Mouse (Mus musculus): ENCODE data around the gene Suclg1. TPM values are rescaled to one million over a fixed set of nuclear protein-coding genes. Genes with fewer than 3 reads are reported as not detected.

The Suclg1 gene
- total RNA-seq, 2 experiments from 2014 or later, result 540 to 568 TPM

DNA sequence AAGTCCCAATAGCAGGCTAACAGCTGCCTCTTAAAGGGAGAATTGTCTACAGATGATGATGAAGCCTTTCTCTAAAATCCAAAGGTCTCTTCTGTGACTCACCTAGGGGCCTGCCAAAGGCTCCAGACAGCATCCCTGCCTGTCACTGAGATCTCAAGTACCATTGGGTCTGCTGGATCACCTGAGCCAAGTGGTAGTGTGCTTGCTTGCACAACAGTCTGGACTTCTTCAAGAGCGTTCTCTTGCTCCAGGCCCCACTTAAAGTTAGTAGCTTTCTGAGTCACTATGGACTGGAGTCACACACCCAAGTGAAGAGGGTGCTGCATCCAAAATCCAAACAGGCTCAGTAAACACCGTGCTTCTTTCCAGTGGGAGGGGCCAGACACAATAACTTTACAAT, 1.4 kb upstream of the Suclg1 start:
- intact Hi-C loops (cut with DNase I), result loop anchor here (10.0 kb wide), 1 partner anchor 1972 kb away; the partner anchor contains the start of gene Krcc1
- DNase-seq, result no peak

DNA sequence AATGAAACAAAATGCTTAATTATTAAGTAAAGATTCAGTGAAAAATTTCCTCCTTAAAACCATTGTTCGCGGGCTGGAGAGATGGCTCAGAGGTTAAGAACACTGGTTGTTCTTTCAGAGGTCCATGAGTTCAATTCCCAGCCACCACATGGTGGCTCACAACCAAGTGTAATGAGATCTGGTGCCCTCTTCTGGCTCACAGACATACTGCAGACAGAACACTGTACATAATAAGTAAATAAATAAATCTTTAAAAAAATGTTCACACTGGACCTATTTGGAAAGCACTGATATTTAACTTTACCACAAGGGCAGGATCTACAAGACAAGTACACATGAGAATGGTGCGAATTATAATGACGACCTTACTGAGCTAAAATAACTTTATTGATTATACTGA, 730 bp upstream of the Suclg1 start:
- intact Hi-C loops (cut with DNase I), result loop anchor here (10.0 kb wide), 1 partner anchor 1973 kb away; the partner anchor contains the start of gene Krcc1
- no peak for DNase-seq

DNA sequence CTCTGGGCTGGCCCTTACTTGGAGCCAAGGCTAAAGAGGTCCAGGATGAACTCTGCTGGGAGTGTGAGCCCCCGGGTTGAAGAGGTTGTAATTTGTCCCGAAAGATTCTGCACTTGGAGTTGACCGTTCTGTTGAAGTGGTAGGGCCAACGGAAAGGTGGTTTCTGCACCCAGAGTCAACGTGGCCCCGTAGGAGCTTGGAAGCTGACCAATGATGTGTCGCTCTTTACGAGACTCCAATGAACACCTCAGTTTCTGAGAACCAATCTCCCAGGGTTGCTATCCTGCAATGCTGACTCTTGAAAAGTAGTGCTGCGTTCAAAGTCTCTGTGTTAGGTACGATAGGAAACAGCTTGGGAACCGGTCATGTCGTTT, 854 bp downstream of the Suclg1 start:
- intact Hi-C loops (cut with DNase I), result loop anchor here (10.0 kb wide), 1 partner anchor 1974 kb away; the partner anchor contains the start of gene Krcc1
- DNase-seq, result peak in 1 of 2 experiments; percentile 26

DNA sequence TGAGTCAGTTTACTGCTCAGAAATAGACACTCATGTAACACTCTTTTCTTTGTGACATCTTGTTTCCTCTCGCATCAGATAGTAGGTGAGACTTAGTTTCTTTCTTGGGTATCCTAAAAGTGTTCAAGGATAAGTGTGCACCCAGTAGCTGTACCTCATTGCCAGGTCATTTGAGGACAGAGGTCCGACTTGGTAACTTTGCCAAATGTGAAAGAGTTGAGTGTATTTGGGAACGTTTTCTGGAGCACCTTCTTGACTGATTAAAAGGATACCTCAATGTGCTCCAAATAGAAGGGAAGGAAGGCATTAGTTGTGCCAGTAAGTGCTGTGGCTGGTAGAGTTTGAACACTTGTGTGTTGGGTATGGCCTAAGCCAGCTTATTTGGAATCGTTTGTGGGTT, 1.7 kb downstream of the Suclg1 start:
- intact Hi-C loops (cut with DNase I), result loop anchor here (10.0 kb wide), 1 partner anchor 1975 kb away; the partner anchor contains the start of gene Krcc1
- no peak for DNase-seq

DNA sequence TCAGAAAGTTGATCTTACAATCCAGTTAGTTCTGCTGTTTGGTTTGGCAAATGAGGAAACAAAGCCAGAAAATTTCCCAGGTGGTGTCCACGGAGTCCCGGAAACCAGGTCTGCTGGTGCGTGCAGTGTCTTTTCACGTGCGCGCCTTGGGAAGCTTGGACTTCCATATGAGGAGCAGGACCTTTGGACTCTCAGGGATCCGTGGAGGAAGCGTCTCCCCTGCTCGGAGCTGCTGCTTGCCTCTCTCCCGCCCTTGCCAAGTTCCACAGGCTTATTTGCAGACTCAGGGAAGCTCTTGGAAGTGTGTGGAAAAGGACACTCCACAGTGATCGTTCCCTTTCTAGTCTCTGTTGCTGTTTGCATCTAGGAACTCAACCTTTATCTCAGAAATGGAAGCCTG, 3.2 kb downstream of the Suclg1 start:
- intact Hi-C loops (cut with DNase I), result no loop called here

DNA sequence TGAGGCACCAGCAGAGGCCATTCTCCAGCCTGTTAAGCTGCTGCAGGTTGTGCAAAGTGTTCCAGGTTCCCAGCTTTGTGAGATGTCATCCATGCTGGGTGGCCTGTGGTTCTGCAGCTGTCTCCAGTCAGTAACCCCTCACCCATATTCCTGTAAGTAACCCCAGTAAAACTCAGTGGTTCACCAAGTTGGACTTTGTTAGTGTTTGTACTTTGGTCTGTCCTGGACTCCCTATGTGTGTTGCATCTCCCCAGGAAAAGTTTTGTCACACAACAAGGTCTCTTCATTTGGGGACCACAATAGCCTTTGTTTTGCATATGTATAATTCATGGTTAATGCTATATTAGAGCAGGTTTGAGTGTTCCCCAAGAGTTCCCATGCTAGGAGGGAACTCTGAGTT, 4.2 kb downstream of the Suclg1 start:
- intact Hi-C loops (cut with DNase I), result no loop called here
- DNase-seq, result no peak

More for the DNA sequence above, 3.2 kb downstream of the Suclg1 start:
- no peak for DNase-seq

DNA sequence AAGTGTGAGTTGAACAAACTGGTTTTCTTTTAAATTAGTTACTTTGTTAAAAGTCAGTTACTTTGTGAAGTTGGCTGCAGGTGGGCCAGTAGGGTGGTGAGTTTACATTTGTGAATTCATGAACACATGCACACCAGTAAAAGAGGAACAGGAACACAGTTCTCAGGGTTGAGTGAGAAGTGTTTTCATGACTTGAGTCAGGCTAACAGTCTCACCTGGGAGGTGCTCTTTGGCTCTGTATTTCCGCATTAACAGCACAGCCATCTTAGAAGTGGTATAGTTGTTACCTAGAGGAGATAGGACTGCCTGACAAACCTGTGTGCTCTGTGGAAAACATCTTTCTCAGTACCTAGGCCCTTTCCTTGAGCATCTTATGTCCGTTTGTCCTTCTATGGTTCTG, 4.8 kb downstream of the Suclg1 start:
- intact Hi-C loops (cut with DNase I), result no loop called here
- DNase-seq, result no peak

DNA sequence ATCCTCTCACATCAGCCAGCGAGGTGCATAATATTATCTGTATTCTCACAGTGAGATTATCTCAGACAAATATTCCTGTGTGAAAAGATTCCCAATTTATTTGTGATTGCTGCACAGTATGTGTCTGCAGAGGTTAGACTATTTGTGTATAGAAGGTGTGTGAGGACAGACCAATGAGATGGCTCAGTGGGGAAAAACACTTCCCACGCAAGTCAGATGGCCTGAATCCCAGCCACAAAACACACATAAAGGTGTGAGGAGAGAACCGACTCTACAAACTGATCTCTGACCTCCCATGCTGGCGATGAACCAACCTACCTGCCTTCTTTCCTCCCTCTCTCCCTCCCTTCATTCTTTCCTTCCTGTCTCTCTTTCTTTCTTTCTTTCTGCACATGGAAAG, 5.4 kb downstream of the Suclg1 start:
- DNase-seq, result no peak
- intact Hi-C loops (cut with DNase I), result no loop called here

DNA sequence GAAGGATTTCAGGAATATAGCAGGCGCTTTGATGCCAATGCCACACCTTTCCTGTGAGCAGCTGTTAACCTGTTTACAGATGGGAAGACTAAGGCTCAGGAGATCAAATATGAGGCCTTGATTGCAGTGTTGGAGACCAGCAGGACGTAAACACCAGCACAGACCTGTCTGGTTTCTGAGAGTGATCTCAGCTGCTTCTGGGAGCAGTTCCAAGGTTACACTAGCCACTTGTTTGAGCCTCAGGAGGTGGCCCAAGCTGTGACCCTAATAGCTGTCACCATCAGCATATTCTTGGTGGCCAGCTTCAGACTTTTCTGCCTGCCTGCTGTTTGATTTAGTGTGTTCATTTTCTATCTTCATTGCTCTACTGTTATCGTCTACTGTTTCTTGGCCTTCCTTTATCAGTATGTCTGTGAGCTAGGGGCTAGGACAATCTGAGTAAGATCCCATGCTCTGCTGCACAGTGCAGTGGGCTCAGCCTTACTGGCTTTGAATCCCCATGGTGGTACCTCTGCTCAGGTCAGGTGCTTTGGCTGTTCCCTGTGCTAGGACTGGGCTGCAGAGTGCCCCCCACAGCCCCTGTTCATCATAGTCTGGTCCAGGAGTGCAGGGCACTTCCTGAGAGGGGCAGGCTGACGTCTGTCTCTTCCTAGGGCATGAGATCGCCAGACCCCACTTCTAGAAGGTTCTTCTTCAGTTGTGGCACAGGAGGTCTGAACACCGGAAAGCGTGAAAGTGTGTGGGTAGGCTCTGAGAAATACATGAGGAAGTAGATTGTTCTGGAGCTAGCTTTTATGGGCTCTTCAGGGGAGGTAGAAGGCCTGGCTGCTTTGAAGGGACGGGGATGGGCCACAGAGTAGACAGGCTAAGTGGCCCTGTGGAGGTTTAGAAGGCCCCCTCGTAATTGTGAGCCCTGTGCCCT, 6.4 kb downstream of the Suclg1 start:
- no peak for DNase-seq
- intact Hi-C loops (cut with DNase I), result no loop called here

DNA sequence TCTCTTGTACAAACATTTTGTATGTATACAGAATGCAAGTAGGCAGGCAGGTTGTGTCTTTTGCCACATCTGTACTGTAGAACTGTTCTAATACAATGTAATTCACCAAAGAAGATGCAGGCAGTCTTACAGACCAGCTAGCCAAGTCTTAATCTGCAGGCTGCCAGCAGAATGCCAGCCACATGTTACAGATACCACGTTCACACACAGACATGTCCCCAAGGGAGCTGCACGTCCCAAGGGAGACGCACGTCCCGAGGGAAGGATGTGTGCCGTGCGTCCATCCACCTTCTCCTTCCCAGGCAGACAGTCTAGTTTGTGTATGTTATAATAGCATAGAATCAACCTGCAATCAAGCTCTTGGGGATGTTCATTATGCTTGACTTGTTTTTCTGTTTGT, 8.9 kb downstream of the Suclg1 start:
- DNase-seq, result no peak
- intact Hi-C loops (cut with DNase I), result no loop called here

DNA sequence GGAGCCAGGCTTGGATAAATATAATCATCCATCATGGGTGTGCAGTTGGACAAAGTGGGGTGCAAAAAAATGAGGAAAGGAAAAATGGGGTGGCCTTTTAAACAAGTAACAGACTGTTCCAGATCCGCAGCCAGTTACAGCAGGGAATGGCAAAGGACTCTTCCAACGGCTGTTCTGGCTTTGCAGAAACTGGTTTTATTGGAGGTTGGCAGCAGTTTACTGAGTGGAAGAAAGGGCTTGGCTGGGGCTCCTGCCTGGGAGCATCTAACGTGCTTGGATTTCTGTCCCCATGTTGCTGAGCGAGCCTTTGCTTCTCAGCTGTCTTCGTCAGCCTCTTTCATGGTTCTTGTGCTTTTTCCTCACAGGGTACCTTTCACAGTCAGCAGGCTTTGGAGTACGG, 11.9 kb downstream of the Suclg1 start:
- DNase-seq, result no peak
- intact Hi-C loops (cut with DNase I), result no loop called here

DNA sequence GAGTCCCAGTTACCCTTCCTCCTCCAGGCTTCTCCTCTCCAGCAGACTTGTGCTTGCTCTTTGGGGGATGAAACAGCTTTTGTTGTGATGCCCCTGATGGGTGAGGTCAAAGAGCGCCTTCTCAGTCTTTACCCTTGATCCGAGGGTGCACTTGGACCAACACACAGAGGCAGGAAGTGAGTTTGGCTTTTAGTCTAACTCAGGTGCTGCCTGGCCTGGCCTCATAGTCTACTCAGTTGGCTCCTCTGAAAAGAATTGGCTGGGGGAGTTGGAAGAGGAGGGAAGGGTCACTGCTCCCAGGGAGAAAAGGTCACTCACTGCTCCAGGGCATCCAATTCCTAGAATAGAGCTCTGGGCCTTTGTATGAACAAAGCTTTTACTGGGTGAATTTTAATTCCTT, 16.6 kb downstream of the Suclg1 start:
- intact Hi-C loops (cut with DNase I), result no loop called here

DNA sequence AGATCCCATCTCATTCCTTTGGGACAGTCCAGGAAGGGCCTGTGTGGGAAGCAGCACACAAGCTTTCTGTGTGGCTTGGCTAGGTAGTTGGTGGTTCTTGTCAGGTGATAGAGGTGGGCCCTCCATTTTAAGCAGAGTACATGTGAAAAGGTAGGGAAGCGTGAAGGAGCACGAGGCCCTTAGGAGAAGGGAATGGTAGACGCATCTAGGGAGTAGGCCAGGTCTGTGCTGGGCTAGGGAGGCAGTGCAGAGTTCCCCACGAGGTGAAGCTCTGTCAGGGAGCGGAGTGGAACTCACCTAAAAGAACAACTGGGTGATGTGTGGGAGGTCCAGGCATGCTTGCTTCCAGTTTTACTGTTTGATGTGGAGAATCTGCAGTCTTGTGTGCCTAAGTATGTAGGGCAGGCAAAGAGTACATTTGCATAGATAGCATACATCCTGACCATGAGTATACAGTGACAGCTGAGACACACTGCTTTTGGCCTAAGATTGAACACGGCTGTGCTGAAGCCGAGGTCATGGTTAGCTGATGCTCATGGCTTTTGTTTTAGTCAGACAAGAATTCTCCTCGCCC, 19.6 kb downstream of the Suclg1 start:
- no peak for DNase-seq
- intact Hi-C loops (cut with DNase I), result no loop called here

More for the DNA sequence above, 16.6 kb downstream of the Suclg1 start:
- DNase-seq, result no peak

DNA sequence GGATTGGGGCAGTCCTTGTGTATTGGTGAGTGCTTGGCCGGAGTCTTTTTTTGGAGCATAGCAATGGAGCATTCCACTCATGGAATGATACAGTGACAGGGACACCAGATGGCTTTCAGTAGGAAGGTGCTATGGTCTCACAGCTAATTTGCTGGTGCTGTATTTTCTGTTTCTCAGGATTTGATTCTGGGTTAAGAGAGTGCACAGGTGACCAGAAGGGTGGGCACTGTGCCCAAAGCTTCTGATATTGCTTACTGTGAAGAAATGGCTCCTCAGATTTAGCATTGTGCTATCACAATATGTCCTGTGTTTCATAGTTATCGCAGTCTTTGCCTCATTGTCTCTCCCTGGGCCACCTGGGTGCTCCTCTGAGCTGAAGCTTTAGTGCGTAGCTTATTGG, 21.2 kb downstream of the Suclg1 start:
- no peak for DNase-seq
- intact Hi-C loops (cut with DNase I), result no loop called here

DNA sequence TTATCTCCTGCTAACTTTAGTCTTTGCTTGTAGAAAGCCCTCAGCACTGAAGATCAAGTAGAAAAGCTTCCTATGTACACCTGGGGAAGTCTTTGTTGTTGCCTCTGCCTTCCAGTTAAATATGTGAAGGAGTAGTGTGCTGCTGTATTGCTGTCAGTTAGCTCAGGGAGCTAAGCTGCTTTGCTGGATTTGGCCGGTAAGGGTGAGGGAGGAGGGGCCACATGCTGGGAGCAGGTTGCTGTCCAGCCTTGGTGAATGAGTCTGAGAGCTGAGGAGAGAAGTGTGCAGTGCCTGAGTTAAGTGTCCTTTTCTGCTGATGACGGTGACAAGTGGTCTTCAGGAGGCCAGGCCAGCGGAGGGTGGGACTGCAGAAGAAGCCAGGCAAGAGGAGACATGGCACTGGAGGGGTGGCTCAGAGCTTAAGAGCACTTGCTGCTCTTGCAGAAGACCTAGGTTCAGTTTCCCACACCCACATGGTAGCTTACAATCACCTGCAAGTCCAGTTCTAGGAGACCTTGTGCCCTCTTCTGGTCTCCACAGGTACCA, 23.4 kb downstream of the Suclg1 start:
- intact Hi-C loops (cut with DNase I), result no loop called here
- no peak for DNase-seq

DNA sequence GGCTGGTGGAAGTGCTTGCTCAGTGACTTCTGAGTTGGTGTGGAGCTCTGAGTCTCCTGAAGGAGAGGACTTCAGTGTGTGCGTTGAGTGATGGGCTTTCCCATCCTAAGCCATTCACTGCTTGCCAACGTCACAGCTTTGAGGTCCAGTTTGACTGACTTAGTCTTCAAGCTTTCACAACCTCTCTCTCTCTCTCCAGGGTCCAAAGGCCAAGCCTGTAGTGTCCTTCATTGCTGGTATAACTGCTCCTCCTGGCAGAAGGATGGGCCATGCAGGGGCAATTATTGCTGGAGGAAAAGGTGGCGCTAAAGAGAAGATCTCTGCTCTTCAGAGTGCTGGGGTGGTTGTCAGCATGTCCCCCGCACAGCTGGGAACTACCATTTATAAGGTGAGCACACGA, 26.8 kb downstream of the Suclg1 start:
- DNase-seq, result no peak
- intact Hi-C loops (cut with DNase I), result no loop called here

DNA sequence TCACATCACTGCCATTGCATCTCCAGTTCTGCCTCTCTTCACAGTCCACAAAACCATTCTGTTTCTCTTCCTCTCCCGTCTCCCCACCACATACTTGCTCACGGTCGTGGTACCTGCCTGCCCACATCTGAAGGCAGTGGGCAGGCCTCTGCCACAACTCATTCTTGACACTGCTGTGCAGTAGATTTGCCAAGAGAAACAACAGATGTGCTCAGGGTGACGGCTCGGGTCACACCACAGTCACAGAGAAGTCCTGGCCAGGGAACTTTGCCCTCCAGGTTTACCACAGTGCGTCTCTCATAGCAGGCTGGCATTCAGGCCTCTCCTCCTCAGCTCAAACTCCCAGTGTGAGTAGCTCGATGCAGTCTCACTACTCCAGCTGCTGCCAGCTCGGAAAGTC, 31.5 kb downstream of the Suclg1 start:
- no peak for DNase-seq
- intact Hi-C loops (cut with DNase I), result no loop called here

DNA sequence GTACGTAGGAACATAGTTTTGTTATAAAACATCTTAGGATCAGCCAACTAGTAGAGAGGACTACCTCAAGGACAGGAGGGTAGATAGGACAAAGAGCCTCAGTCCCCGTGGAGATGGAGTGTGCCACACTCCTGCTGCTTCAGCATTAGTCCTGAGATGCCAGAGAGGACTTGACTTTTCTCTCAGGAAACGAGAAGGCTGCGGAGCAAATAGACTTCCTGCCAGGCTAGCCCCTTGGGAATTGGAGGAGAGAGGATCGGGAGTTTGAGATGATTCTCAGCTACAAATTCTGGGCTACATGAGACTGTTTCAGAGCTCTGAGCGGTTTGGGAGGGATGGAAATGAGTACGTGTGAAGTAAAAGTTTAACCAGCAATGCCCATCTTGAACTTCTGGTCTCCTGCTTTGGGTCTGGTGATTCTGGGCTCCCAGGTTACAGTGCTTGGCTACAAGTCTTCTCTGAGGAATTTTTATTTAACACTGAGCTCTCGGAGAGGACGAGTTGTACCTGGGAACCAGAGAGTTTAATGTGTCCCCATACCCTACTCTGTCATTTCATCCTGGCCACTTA, 32.4 kb downstream of the Suclg1 start:
- no peak for DNase-seq
- intact Hi-C loops (cut with DNase I), result no loop called here

DNA sequence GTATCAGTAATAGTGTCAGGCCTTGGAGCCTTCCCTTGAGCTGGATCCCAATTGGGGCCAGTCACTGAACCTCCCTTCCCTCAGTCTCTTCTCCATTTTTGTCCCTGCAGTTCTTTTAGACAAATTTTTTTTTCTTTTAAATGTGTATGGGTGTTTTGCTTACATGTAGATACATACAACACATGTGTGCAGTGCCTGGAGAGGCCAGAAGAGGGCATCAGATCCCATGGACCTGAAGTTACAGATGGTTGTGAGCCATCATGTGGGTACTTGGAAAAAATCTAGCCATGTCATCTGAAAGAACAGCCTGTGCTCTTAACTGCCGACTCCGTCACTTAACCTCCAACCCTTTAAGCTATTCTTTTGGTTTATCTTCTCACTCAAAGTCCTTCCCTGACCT, 38.1 kb downstream of the Suclg1 start:
- no peak for DNase-seq
- intact Hi-C loops (cut with DNase I), result no loop called here

DNA sequence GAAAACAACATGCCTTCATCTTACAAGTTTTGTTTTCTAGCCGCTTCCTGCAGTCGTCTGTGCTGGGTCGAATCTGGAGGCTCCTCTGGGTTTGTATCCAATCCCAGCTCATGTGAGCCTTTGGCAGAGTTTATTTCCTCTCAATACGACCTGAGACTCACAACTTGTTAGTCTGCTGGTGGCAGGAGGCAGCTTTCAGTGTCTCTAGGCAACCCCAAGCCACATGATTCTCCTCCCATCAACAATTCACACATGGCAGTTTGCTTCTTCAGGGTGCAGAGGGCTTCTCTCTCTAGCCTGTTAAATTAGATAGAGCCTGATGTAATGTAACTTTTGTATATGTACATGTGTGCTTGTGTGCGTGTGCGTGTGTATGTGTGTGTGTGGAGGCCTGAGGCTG, 58.7 kb downstream of the Suclg1 start:
- intact Hi-C loops (cut with DNase I), result no loop called here
- DNase-seq, result no peak
